Mouse (Mus musculus) adrenal gland, postnatal 25 days (tissue): ENCODE measurements around the gene Slc17a6. TPM values are rescaled to one million over a fixed set of nuclear protein-coding genes. Genes with fewer than 3 reads are reported as not detected.
"Not testable (repeated sequence)": the region's sequence is repeated elsewhere in the genome, so short reads cannot be mapped to it uniquely, and the experiment has no call there.

Experiments used
- DNase-seq: peaks from one replicate; pipeline ENCODE4 v3.0.0; 2021; ENCODE audit warnings: mixed read lengths
- total RNA-seq: library from RNA; stranded (reverse); gene quantifications from 2 replicates; pipeline ENCODE4 v1.2.3, GENCODE M21; 2021

Gene Slc17a6
- total RNA-seq, 1 experiment from 2014 or later, result 0.67 TPM

- no peak for DNase-seq
These were observed 71.9 kb downstream of the Slc17a6 start for GRCm38 (mm10) chr7:51693539-51694217.

GRCm38 (mm10) chr7:51694452-51694851 lies 72.6 kb downstream of the Slc17a6 start:
- no peak for DNase-seq

- no peak for DNase-seq
These were observed 87.7 kb downstream of the Slc17a6 start for GRCm38 (mm10) chr7:51709508-51709907.

- not testable (repeated sequence) for DNase-seq
These were observed 88.5 kb downstream of the Slc17a6 start for GRCm38 (mm10) chr7:51710346-51710745.

GRCm38 (mm10) chr7:51715771-51716170 lies 94.0 kb downstream of the Slc17a6 start:
- no peak for DNase-seq

Other genes with a start within 250 kb of the Slc17a6 start
- 0.18 TPM in 1 of 2 replicates, not detected in the other for gene Ano5, start 111.0 kb upstream of the Slc17a6 start, total RNA-seq
- gene Gas2, start 240.0 kb downstream of the Slc17a6 start, total RNA-seq, result 35.9 and 40.1 TPM in 2 replicates
- gene Fancf, start 240.3 kb downstream of the Slc17a6 start, total RNA-seq, result 11.4 and 12.8 TPM in 2 replicates